Mouse (Mus musculus): ENCODE data around the gene Gm42906. TPM values are rescaled to one million over a fixed set of nuclear protein-coding genes. Genes with fewer than 3 reads are reported as not detected.

Gm42906 gene
- polyA plus RNA-seq, 1 experiment from 2014 or later = not detected

- Histone ChIP-seq H3K27ac (peak overlapping the region; percentile 62; the same call in 1 of the 2 replicates), H3K4me1 (peaks cover 26% of the 10 kb centered on the region), H3K27me3 (ENCODE audit: poor library complexity, severe bottlenecking) (no peaks in the 10 kb centered on the region), H3K4me3 (no peak overlapping the region), H3K9me3 (no peaks in the 10 kb centered on the region), H3K36me3 (replicated peaks) (no peaks in the 10 kb centered on the region)
- 73% methylated on average over 4 of the region's 4 CpGs for WGBS
- no peak for DNase-seq (ENCODE audit: extremely low spot score, low spot score)
These were observed 263.1 kb downstream of the Gm42906 start for GRCm38 (mm10) chr5:151164815-151165214.

GRCm38 (mm10) chr5:151162642-151163041 lies 265.3 kb downstream of the Gm42906 start:
- Histone ChIP-seq H3K9me3 (no peaks in the 10 kb centered on the region), H3K27ac (no peak overlapping the region), H3K4me1 (peaks cover 26% of the 10 kb centered on the region), H3K4me3 (no peak overlapping the region), H3K27me3 (ENCODE audit: poor library complexity, severe bottlenecking) (no peaks in the 10 kb centered on the region), H3K36me3 (replicated peaks) (no peaks in the 10 kb centered on the region)
- 95% methylated on average over 3 of the region's 3 CpGs for WGBS
- DNase-seq (ENCODE audit: extremely low spot score, low spot score) = no peak

GRCm38 (mm10) chr5:151155247-151155646 lies 272.7 kb downstream of the Gm42906 start:
- DNase-seq (ENCODE audit: extremely low spot score, low spot score) = no peak
- Histone ChIP-seq H3K36me3 (replicated peaks) (no peaks in the 10 kb centered on the region), H3K27ac (0 out of 2 replicates have a peak overlapping the region, but pooled peaks have one; percentile 30), H3K4me3 (no peak overlapping the region), H3K9me3 (no peaks in the 10 kb centered on the region), H3K4me1 (peaks cover 20% of the 10 kb centered on the region), H3K27me3 (ENCODE audit: poor library complexity, severe bottlenecking) (no peaks in the 10 kb centered on the region)
- 73% methylated on average over 1 of the region's 1 CpGs for WGBS

DNA sequence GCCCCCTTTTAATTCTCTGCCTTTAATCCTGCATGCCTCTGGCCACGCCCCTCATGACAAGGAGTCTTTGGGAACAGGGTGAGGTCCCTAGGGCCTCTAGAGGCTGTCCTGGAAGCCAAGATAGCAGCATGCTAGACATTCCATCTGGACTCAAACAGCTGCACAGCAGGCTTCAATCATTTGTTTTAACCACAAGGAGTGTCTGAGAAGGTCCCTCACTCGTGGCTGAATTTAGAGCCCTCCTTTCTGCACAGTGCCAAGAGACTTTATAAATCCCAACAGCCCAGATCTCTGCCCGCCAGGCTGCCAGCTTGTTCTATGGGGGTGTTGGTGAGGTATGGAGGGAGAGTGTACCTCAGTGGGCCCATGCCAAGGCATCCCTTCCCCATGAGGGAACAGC lies 273.2 kb downstream of the Gm42906 start:
- no peaks in the 10 kb centered on the region for H3K36me3 ChIP-seq (replicated peaks)
- H3K27ac ChIP-seq = 0 out of 2 replicates have a peak overlapping the region, but pooled peaks have one; percentile 30
- peaks cover 21% of the 10 kb centered on the region for H3K4me1 ChIP-seq
- WGBS = 48% methylated on average over 3 of the region's 3 CpGs
- no peak overlapping the region for H3K4me3 ChIP-seq
- H3K27me3 ChIP-seq (ENCODE audit: poor library complexity, severe bottlenecking) = no peaks in the 10 kb centered on the region
- no peak for DNase-seq (ENCODE audit: extremely low spot score, low spot score)
- H3K9me3 ChIP-seq = no peaks in the 10 kb centered on the region

GRCm38 (mm10) chr5:151154030-151154429 lies 273.9 kb downstream of the Gm42906 start:
- Histone ChIP-seq H3K27ac (no peak overlapping the region), H3K27me3 (ENCODE audit: poor library complexity, severe bottlenecking) (no peaks in the 10 kb centered on the region), H3K36me3 (replicated peaks) (no peaks in the 10 kb centered on the region), H3K9me3 (no peaks in the 10 kb centered on the region), H3K4me3 (no peak overlapping the region), H3K4me1 (peaks cover 28% of the 10 kb centered on the region)
- no peak for DNase-seq (ENCODE audit: extremely low spot score, low spot score)
- WGBS = 84% methylated on average over 4 of the region's 4 CpGs

GRCm38 (mm10) chr5:151151549-151151948 lies 276.4 kb downstream of the Gm42906 start:
- Histone ChIP-seq H3K27me3 (ENCODE audit: poor library complexity, severe bottlenecking) (no peaks in the 10 kb centered on the region), H3K36me3 (replicated peaks) (no peaks in the 10 kb centered on the region), H3K4me3 (no peak overlapping the region), H3K27ac (no peak overlapping the region), H3K9me3 (no peaks in the 10 kb centered on the region), H3K4me1 (peaks cover 29% of the 10 kb centered on the region)
- no peak for DNase-seq (ENCODE audit: extremely low spot score, low spot score)
- WGBS = 93% methylated on average over 9 of the region's 9 CpGs

GRCm38 (mm10) chr5:151149509-151149908 lies 278.5 kb downstream of the Gm42906 start:
- Histone ChIP-seq H3K27me3 (ENCODE audit: poor library complexity, severe bottlenecking) (no peaks in the 10 kb centered on the region), H3K36me3 (replicated peaks) (no peaks in the 10 kb centered on the region), H3K27ac (no peak overlapping the region), H3K4me3 (no peak overlapping the region), H3K9me3 (no peaks in the 10 kb centered on the region), H3K4me1 (peaks cover 20% of the 10 kb centered on the region)
- WGBS = 66% methylated on average over 8 of the region's 8 CpGs
- DNase-seq (ENCODE audit: extremely low spot score, low spot score) = no peak

- DNase-seq (ENCODE audit: extremely low spot score, low spot score) = no peak
- peaks cover 21% of the 10 kb centered on the region for H3K4me1 ChIP-seq
- WGBS = 91% methylated on average over 4 of the region's 4 CpGs
- no peaks in the 10 kb centered on the region for H3K36me3 ChIP-seq (replicated peaks)
- H3K27ac ChIP-seq = no peak overlapping the region
- H3K4me3 ChIP-seq = no peak overlapping the region
- no peaks in the 10 kb centered on the region for H3K9me3 ChIP-seq
- H3K27me3 ChIP-seq (ENCODE audit: poor library complexity, severe bottlenecking) = no peaks in the 10 kb centered on the region
These were observed 279.9 kb downstream of the Gm42906 start for GRCm38 (mm10) chr5:151148079-151148478.

DNA sequence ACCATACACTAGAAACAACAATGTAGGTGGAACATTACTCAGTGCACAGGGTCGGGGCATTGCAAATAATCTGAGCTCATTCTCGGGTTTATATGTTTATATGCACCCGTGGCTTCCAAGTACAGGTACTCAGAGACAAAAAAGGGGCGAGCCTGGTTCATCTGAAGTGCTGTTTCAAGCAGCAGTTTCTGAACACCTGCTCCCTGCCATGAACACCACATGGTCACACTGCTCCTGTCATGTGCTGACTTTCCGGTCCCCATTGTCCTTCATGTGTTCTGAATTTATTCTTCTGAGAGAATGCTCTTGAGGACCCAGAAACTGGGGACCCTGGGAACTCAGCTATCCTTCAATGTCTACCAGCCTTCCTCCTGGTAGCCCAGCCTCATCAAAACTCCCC lies 282.2 kb downstream of the Gm42906 start:
- no peaks in the 10 kb centered on the region for H3K9me3 ChIP-seq
- no peak for DNase-seq (ENCODE audit: extremely low spot score, low spot score)
- 90% methylated on average over 5 of the region's 5 CpGs for WGBS
- no peaks in the 10 kb centered on the region for H3K27me3 ChIP-seq (ENCODE audit: poor library complexity, severe bottlenecking)
- H3K36me3 ChIP-seq (replicated peaks) = no peaks in the 10 kb centered on the region
- peaks cover 38% of the 10 kb centered on the region for H3K4me1 ChIP-seq
- H3K4me3 ChIP-seq = no peak overlapping the region
- no peak overlapping the region for H3K27ac ChIP-seq

DNA sequence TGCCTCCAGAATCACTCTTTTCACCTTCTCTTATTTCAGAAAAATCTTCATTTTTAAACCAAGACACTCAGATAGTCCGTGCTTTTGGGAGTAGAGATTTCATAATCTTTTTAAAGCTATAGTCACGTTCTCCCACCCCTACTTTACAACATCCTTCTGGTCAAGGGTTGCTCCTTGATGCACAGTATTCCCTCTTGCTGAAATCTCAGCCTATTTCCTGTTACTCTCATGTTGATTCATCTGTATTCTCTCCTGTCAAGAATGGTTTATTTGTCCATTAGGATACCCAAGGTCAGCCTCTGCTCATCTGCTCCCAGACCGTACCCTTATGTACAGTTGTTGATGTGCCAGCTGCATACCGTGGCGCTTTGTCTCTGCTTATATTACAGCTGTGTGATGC lies 284.0 kb downstream of the Gm42906 start:
- no peaks in the 10 kb centered on the region for H3K36me3 ChIP-seq (replicated peaks)
- peak overlapping the region; percentile 86 for H3K27ac ChIP-seq
- no peak overlapping the region for H3K4me3 ChIP-seq
- WGBS = 83% methylated on average over 5 of the region's 5 CpGs
- H3K27me3 ChIP-seq (ENCODE audit: poor library complexity, severe bottlenecking) = no peaks in the 10 kb centered on the region
- no peaks in the 10 kb centered on the region for H3K9me3 ChIP-seq
- H3K4me1 ChIP-seq = peaks cover 29% of the 10 kb centered on the region
- no peak for DNase-seq (ENCODE audit: extremely low spot score, low spot score)

- Histone ChIP-seq H3K27me3 (ENCODE audit: poor library complexity, severe bottlenecking) (no peaks in the 10 kb centered on the region), H3K4me1 (peaks cover 29% of the 10 kb centered on the region), H3K4me3 (no peak overlapping the region), H3K36me3 (replicated peaks) (no peaks in the 10 kb centered on the region), H3K27ac (peak overlapping the region; percentile 86), H3K9me3 (no peaks in the 10 kb centered on the region)
- WGBS = 10% methylated on average over 11 of the region's 11 CpGs
- DNase-seq (ENCODE audit: extremely low spot score, low spot score) = peak; percentile 48
These were observed 285.0 kb downstream of the Gm42906 start for GRCm38 (mm10) chr5:151142671-151143601.

GRCm38 (mm10) chr5:151142241-151142640 lies 285.7 kb downstream of the Gm42906 start:
- WGBS = 49% methylated on average over 5 of the region's 5 CpGs
- DNase-seq (ENCODE audit: extremely low spot score, low spot score) = no peak
- Histone ChIP-seq H3K36me3 (replicated peaks) (no peaks in the 10 kb centered on the region), H3K27ac (peak overlapping the region; percentile 86), H3K27me3 (ENCODE audit: poor library complexity, severe bottlenecking) (no peaks in the 10 kb centered on the region), H3K4me3 (no peak overlapping the region), H3K9me3 (no peaks in the 10 kb centered on the region), H3K4me1 (peaks cover 29% of the 10 kb centered on the region)

GRCm38 (mm10) chr5:151137901-151138300 lies 290.1 kb downstream of the Gm42906 start:
- Histone ChIP-seq H3K4me1 (peaks cover 15% of the 10 kb centered on the region), H3K27ac (no peak overlapping the region), H3K9me3 (no peaks in the 10 kb centered on the region), H3K36me3 (replicated peaks) (no peaks in the 10 kb centered on the region), H3K4me3 (no peak overlapping the region), H3K27me3 (ENCODE audit: poor library complexity, severe bottlenecking) (no peaks in the 10 kb centered on the region)
- 92% methylated on average over 5 of the region's 5 CpGs for WGBS
- DNase-seq (ENCODE audit: extremely low spot score, low spot score) = no peak
